Mouse (Mus musculus) C2C12 (cell line): ENCODE results near the gene Rab21.

Experiments used
- CEBPB ChIP-seq: IDR thresholded peaks from one replicate; pipeline ENCODE4 v1.6.1; 2011; ENCODE audit warnings: low read depth, mild to moderate bottlenecking, control low read depth, moderate library complexity
- CTCF ChIP-seq: IDR thresholded peaks from one replicate; pipeline ENCODE4 v1.5.1; 2011; ENCODE audit not compliant: control insufficient read depth, insufficient read depth, insufficient read length
- FOSL1 ChIP-seq: IDR thresholded peaks from one replicate; pipeline ENCODE4 v1.8.0; 2011; ENCODE audit warnings: mild to moderate bottlenecking, low read length; ENCODE audit not compliant: poor library complexity, insufficient read depth, severe bottlenecking
- MAX ChIP-seq: IDR thresholded peaks from one replicate; pipeline ENCODE4 v1.6.1; 2011; ENCODE audit warnings: mild to moderate bottlenecking, control low read depth
- MYOD1 ChIP-seq: IDR thresholded peaks from one replicate; pipeline ENCODE4 v1.6.1; 2011; ENCODE audit warnings: low read depth; ENCODE audit not compliant: control insufficient read depth, insufficient read length
- USF1 ChIP-seq: IDR thresholded peaks from one replicate; pipeline ENCODE4 v1.6.1; 2011; ENCODE audit warnings: low read depth, mild to moderate bottlenecking, control low read depth, moderate library complexity

- TF ChIP-seq CTCF: no peak
- TF ChIP-seq MYOD1: no peak
- no peak for TF ChIP-seq USF1
- TF ChIP-seq CEBPB: no peak
- TF ChIP-seq MAX: no peak
- TF ChIP-seq FOSL1: no peak
These were observed 1.6 kb downstream of the Rab21 start for GRCm38 (mm10) chr10:115313641-115314286.
